Mouse (Mus musculus) adrenal gland, adult 8-10 months (tissue): ENCODE measurements around the gene Mcm2. TPM values are rescaled to one million over a fixed set of nuclear protein-coding genes. Genes with fewer than 3 reads are reported as not detected.

Experiments used
- DNase-seq: peaks from one replicate; pipeline ENCODE4 v3.0.0; 2022
- total RNA-seq, 4 experiments: library from RNA; stranded (reverse); gene quantifications; 2 replicates each; pipeline ENCODE4 v1.2.4; 2022

Mcm2 gene
- 10 to 100 TPM; 26.9 to 51.6 (median 35.2) TPM for total RNA-seq

DNA sequence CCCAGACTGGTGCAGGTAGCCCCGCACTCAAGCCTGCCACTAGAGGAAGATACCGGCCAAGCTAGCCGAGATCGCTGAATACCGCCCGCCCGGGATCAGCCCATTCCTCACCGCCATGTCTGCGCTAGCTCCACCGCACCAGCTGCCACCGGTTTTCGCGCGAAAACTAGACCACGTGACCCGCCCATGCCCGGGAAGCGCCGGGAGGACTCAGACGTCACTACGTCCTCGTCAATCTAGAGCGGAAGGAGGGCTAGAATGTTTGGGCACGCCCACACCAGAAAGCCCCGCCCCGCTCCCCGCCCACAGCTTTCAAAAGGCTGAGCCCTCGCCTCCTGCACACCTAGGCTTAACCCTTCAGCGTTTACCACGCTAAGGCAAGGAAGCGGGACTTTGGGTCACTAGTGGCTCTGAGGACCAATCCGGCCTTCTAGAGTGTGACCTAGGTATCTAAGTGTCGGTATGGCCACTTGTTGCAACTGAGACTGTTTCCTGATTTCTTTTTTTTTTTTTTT lies at the start of gene Mcm2:
TSS of gene Mcm2 (minus strand) at position 247 of the 515 bp plus-strand sequence.
- DNase-seq = peak; percentile 94

DNA sequence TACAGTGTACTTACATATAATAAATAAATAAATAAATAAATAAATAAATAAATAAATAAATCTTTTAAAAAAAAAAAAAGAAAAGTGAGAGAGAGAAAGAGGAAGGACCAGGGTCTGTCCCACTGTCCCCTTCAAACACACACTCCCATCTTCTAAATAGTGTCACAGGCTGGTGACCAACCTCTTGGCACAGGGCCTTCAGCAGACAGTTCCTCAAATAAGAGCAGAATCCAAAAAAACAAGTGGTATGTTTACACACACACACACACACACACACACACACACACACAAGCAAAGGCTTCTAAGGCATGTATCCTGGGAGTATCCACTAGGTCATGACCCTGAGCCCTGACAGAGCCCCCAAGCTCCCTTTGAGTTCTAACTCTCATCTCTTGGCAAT lies 49.2 kb upstream of the Mcm2 start:
- no peak for DNase-seq

- DNase-seq = no peak
Measured at GRCm38 (mm10) chr6:88946442-88946841, 47.9 kb upstream of the Mcm2 start.

DNA sequence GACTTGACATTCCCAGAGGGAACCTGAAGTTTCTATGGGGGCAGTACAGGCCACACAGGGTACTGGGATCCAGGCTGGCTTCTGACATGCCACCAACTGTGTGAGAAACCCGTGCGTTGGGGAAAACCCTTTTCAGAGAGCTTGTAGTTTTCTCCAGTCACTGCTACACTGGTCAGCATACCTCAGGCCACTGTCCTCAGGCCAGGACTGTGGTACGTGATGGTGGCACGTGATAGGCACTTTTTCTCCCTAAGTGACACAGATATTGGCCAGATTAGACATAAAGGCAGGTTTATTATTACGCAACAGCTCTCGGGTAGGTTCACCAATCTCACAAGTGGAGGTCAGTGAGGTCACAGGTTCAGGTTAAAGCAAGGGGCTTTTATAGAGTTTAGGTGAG lies 45.1 kb upstream of the Mcm2 start:
- DNase-seq = no peak

- DNase-seq = no peak
Measured at GRCm38 (mm10) chr6:88942595-88942994, 44.0 kb upstream of the Mcm2 start.

GRCm38 (mm10) chr6:88941628-88942027 lies 43.0 kb upstream of the Mcm2 start:
- DNase-seq = no peak

DNA sequence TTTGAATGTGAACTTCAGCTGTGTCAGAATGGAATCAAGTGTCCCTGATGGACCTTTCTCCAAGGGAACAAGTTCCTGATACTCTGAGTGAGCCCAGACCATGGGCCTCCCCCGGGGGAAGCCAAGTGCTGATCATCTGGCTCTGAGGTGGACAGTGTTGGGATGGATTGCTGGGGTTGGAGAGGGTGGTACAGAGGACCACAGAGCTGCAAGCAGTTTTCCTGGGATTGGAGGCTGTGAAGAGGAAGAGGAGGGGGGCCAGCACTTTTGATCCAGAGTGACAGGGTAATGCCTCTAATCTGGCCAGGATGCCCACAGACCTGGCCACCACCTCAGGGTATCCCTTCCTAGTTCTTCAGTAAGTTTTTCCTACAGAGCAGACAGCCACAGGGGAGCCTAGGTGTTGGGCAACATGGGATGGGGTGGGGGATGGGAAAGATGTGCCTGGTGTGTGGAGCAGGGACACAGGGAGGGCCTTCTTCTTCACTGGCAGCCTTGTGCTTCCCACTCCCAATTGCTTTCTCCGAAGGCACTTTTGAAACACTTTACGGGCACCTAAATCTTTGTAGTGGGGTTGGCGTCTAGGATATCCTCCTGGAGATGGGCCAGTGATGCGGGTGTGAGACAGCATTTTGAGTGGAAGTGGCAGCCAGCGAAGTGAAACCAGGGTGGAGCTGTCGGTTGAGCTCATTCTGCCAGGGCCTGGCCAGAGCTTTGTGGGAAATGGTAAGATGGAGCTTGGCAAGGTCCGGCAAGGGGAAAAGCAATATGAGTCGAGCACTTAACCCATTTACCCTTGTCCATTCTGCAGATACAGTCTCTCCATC lies 41.7 kb upstream of the Mcm2 start:
- DNase-seq = no peak

DNA sequence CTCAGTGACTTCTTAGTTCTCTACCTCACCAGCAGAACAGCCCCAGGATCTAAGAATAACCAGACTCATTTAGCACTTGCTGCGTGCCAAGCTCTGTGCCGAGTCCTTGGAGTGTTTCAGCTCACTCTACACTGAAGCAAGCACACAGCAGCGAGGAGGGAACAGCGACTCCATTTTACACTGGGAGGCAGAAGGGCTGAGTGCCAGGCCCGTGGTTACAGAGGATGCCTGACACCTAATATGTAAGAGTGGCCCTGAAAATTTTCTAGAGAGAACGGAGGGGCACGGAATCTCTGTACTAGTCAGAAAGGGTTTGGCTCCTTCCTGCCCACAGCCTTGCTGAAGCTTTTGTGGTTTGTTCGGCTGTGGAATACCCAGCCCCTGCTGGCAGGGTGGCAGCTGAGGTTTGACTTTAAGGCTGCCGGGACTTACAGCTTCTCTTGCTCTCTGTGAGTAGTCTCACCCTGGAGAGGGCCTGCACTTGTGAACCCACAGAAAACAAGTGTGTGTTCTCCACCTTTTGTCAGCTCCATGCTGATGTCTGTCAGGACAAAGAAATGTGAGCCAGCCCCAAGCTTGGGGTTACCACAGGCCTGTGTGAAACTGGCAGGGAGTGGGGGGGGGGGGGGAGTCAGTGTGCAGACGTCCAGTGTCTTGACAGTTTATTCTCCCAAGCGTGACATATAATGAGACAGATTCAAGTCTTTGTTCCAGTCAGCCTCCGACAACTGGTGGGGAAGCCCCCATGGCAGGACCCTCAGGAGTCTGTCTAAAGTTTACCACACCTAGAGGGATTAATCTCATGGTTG lies 40.9 kb upstream of the Mcm2 start:
- no peak for DNase-seq

GRCm38 (mm10) chr6:88938664-88939055 lies 40.1 kb upstream of the Mcm2 start:
- DNase-seq = no peak

DNA sequence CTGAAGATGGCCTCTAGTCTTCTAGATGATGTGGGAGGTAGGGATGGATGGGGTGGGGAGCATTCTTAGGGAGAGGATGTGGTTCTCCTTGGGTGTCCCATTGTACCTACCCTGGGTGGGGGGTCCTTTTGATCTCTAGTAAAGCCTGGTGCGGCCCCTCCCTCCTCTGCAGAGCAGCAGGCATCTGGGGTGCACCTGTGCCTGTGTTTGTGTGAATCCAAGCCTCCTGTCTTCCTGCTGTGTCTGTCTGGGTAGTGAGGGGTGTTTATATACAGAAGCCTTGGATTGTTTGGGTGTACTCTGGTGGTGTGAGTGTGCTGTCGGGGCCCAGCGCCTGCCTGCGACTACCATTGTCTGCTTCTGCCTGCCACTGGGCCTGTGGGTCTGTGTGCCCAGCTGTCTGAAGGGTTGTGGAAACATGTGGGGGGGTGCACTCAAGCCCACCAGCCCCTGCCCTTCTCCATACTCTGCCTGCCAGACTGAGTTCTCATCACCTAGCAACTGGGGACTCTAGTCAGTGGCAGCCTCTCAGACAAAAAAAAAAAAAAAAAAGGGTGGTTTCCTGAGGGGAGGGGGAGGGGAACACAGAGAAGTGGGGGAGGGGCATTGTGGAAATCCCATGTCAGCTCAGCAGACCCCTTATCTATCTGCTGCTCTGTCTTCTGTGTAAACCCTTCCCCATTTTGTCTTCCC lies 39.5 kb upstream of the Mcm2 start:
- no peak for DNase-seq

- no peak for DNase-seq
Measured at GRCm38 (mm10) chr6:88937214-88937549, 38.6 kb upstream of the Mcm2 start.

GRCm38 (mm10) chr6:88936342-88937213 lies 38.0 kb upstream of the Mcm2 start:
- DNase-seq = no peak

- DNase-seq = no peak
Measured at GRCm38 (mm10) chr6:88935735-88936276, 37.2 kb upstream of the Mcm2 start.

DNA sequence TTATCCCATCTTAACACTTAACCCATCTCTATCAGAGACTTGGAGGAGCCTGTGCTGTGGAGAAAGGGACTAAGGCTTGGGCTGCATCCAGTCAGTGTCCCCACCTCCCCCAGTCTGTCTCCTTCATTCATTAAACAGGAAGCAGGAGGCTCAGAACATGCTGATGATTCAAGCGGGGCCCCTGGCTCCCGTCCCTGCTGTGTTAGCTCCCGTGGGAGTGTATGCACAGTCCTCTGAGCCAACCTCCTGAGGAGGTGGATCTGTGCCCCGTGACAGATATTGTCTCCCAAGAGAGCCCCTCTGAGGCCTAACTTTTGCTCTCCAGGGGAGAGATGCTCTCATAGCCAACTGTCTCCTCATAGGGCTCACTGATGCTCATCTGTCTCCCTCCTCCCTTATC lies 36.2 kb upstream of the Mcm2 start:
- DNase-seq = no peak

- DNase-seq = no peak
Measured at GRCm38 (mm10) chr6:88934132-88934531, 35.6 kb upstream of the Mcm2 start.

DNA sequence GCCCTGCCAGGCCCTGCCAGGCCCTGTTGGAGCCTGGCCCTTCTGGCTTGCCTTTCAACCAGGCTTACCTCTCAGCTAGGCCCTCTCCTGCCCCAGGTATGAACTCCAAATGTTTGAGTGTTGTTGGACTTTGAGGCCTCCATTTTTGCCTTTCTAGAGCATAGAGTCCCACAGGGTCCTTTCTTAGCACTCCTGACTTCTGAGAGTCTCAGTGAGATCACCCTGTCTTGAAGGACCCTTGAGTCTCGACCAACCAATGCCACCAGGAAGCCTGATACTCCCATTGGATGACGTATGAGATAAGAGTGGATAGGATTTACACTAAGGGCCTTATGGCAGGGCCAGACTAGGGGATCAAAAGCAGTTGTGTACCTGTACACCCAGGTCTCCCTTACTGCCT lies 32.9 kb upstream of the Mcm2 start:
- no peak for DNase-seq

GRCm38 (mm10) chr6:88930049-88930448 lies 31.5 kb upstream of the Mcm2 start:
- no peak for DNase-seq

- no peak for DNase-seq
Measured at GRCm38 (mm10) chr6:88929451-88929850, 30.9 kb upstream of the Mcm2 start.

DNA sequence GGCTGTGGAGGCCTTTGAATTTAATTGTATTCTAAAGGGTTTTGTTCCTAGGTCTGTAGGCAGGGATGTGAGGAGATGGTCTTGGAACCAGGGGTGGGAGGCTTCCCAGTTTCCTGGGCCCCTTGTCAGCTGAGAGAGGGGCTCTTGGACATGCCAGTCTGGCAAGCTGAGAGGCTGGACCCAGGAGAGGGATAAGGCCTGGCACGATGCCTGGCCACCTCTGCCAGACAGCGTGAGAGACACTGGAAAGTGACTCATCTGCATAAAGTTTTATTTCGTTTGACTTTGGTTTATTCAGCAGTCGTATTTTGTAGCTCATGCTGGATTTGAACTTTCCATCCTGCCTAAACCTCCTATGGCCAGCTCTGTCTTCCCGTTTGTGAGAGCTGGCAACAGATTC lies 30.0 kb upstream of the Mcm2 start:
- no peak for DNase-seq

- DNase-seq = no peak
Measured at GRCm38 (mm10) chr6:88928026-88928425, 29.4 kb upstream of the Mcm2 start.

DNA sequence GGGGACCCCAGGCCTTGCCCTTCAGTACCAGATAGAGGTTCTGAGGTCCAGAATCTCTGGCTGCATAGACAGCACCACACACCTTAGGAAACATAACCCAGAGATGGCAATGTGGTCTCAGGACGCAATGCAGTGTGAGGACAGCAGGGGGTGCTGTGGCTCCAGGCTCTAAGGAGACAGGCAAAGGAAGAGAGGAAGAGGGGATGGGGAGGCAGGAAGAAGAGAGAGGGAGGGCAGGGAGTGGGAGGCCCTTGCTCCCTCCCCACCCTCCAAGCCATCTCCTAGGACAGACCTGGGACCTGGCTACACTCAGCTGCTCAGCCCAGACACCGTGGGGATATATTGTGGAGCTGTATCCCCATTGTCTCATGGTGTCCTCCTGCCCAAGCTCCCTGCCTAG lies 29.0 kb upstream of the Mcm2 start:
- peak; percentile 71 for DNase-seq

- DNase-seq = peak; percentile 81
Measured at GRCm38 (mm10) chr6:88926870-88927269, 28.3 kb upstream of the Mcm2 start.
